Mouse (Mus musculus): ENCODE results near the gene Fam234b. TPM values are rescaled to one million over a fixed set of nuclear protein-coding genes. Genes with fewer than 3 reads are reported as not detected.

Fam234b gene
- polyA plus RNA-seq, 1 experiment from 2014 or later, result 8.0 TPM

- Histone ChIP-seq H3K9ac (no peak overlapping the region), H3K4me1 (peaks cover 29% of the 10 kb centered on the region), H3K4me3 (no peak overlapping the region), H3K9me3 (no peaks in the 10 kb centered on the region), H3K4me2 (peak overlapping the region; percentile 13; the same call in 1 of the 2 replicates), H3K27ac (replicated peaks) (no peak overlapping the region), H3K36me3 (0 out of 2 replicates have a peak, but pooled peaks cover 2% of the 10 kb centered on the region), H3K27me3 (replicated peaks) (no peaks in the 10 kb centered on the region)
- no peak for ATAC-seq (ENCODE audit: extremely low read depth, insufficient number of reproducible peaks, low FRiP score, low TSS enrichment)
- WGBS, result 63% methylated on average over 3 of the region's 3 CpGs
Observed at GRCm38 (mm10) chr6:135165191-135165590, 32.6 kb upstream of the Fam234b start.

DNA sequence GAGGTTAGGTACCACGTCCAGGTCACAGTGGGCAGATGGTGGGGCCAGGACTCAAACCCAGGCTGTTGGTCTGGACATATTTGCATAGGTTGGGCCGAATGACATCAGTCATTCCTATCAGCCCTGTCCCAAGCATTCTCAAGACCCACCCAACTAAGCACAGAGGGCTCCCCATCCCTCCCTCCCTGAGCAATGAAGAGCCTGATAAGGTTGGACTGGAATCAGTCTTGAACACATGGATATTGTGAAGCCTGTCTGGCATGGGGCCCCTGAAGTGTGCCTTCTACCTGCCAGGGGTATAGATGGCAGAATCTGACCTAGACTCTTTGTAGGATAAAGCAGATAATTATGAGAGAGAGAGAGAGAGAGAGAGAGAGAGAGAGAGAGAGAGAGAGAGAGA, 32.1 kb upstream of the Fam234b start:
- H3K27ac ChIP-seq (replicated peaks), result no peak overlapping the region
- 0 out of 2 replicates have a peak, but pooled peaks cover 2% of the 10 kb centered on the region for H3K36me3 ChIP-seq
- H3K9ac ChIP-seq, result no peak overlapping the region
- H3K9me3 ChIP-seq, result no peaks in the 10 kb centered on the region
- H3K27me3 ChIP-seq (replicated peaks), result no peaks in the 10 kb centered on the region
- H3K4me3 ChIP-seq, result no peak overlapping the region
- ATAC-seq (ENCODE audit: extremely low read depth, insufficient number of reproducible peaks, low FRiP score, low TSS enrichment), result no peak
- peak overlapping the region; percentile 13; the same call in 1 of the 2 replicates for H3K4me2 ChIP-seq
- 59% methylated on average over 2 of the region's 2 CpGs for WGBS
- H3K4me1 ChIP-seq, result peaks cover 29% of the 10 kb centered on the region

DNA sequence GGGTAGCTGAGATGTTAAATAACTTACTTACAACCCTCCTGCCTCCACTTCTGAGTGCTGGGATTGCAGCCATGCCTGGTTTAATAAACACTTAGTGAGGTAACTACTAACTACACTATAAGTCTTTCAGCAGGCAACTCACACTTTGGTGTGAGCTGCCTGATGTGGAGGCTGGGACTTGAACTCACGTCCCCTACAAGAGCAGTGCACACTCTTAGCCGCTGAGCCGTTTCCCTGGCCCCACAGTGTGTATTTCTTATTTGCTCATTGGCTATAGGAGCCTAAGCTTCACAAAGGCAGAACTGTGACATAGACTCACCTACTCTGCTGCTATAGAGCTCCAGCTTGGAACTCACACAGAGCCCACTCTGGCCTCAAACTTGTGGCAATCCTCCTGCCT, 31.5 kb upstream of the Fam234b start:
- peaks cover 29% of the 10 kb centered on the region for H3K4me1 ChIP-seq
- H3K27me3 ChIP-seq (replicated peaks), result no peaks in the 10 kb centered on the region
- H3K9ac ChIP-seq, result no peak overlapping the region
- H3K36me3 ChIP-seq, result 0 out of 2 replicates have a peak, but pooled peaks cover 2% of the 10 kb centered on the region
- 88% methylated on average over 3 of the region's 3 CpGs for WGBS
- H3K4me2 ChIP-seq, result peak overlapping the region; percentile 71
- no peak overlapping the region for H3K27ac ChIP-seq (replicated peaks)
- no peaks in the 10 kb centered on the region for H3K9me3 ChIP-seq
- no peak overlapping the region for H3K4me3 ChIP-seq
- no peak for ATAC-seq (ENCODE audit: extremely low read depth, insufficient number of reproducible peaks, low FRiP score, low TSS enrichment)

DNA sequence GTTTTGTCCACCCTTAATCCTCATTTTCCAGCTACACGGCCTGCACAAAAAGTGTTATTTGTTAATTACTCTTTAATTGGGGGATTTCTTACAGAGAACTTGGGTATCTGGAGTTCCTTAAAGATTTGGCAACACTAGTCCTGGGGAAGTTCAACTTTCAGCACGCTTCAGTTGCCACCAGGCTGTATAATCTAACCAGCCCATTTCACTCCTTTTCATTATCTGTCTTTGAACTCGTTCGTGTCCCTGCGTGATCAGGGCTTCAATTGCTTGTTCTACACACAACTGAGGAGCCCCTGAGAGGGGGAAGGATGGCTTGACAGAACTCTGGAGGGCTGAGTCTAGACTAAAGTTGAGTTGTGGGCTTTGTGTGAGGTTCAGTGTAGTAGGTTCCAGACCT, 31.1 kb upstream of the Fam234b start:
- H3K4me2 ChIP-seq, result peak overlapping the region; percentile 71
- peak overlapping the region; percentile 81; the same call in 1 of the 2 replicates for H3K9ac ChIP-seq
- peak overlapping the region; percentile 62 for H3K4me3 ChIP-seq
- 52% methylated on average over 5 of the region's 5 CpGs for WGBS
- peaks cover 29% of the 10 kb centered on the region for H3K4me1 ChIP-seq
- no peaks in the 10 kb centered on the region for H3K9me3 ChIP-seq
- no peak for ATAC-seq (ENCODE audit: extremely low read depth, insufficient number of reproducible peaks, low FRiP score, low TSS enrichment)
- no peak overlapping the region for H3K27ac ChIP-seq (replicated peaks)
- H3K27me3 ChIP-seq (replicated peaks), result no peaks in the 10 kb centered on the region
- H3K36me3 ChIP-seq, result 0 out of 2 replicates have a peak, but pooled peaks cover 2% of the 10 kb centered on the region

- Histone ChIP-seq H3K4me2 (peak overlapping the region; percentile 71), H3K4me3 (peak overlapping the region; percentile 62), H3K9me3 (no peaks in the 10 kb centered on the region), H3K27me3 (replicated peaks) (no peaks in the 10 kb centered on the region), H3K9ac (peak overlapping the region; percentile 81), H3K4me1 (peaks cover 27% of the 10 kb centered on the region), H3K27ac (replicated peaks) (peak overlapping the region; percentile 80), H3K36me3 (0 out of 2 replicates have a peak, but pooled peaks cover 2% of the 10 kb centered on the region)
- 3% methylated on average over 46 of the region's 46 CpGs for WGBS
- peak; percentile 94 for ATAC-seq (ENCODE audit: extremely low read depth, insufficient number of reproducible peaks, low FRiP score, low TSS enrichment)
Observed at GRCm38 (mm10) chr6:135167380-135168311, 30.1 kb upstream of the Fam234b start.

DNA sequence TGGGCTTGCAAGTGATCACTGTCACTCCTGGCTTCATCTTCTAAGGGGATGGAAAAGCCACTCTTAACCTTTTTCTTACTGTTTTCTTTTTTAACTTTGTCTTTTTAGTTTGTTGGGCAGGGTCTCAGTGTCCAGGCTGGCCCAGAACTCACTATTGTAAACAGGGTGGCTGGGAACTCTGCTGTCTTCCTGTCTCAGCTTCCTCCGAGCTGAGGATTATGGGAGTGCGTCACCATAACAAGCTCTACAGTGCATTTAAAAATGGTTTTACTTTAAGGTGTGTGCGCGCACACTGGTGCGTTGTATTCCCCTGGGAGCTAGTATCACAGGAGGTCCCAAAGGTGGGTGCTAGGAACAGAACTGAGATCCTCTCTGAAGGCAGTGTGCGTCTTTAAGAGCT, 29.3 kb upstream of the Fam234b start:
- no peaks in the 10 kb centered on the region for H3K27me3 ChIP-seq (replicated peaks)
- H3K27ac ChIP-seq (replicated peaks), result 0 out of 2 replicates have a peak overlapping the region, but pooled peaks have one; percentile 80
- peak overlapping the region; percentile 62 for H3K4me3 ChIP-seq
- peak overlapping the region; percentile 71 for H3K4me2 ChIP-seq
- peak overlapping the region; percentile 81 for H3K9ac ChIP-seq
- ATAC-seq (ENCODE audit: extremely low read depth, insufficient number of reproducible peaks, low FRiP score, low TSS enrichment), result no peak
- peaks cover 19% of the 10 kb centered on the region for H3K4me1 ChIP-seq
- 77% methylated on average over 6 of the region's 6 CpGs for WGBS
- peaks cover 3% of the 10 kb centered on the region; the same call in 1 of the 2 replicates for H3K9me3 ChIP-seq
- H3K36me3 ChIP-seq, result 0 out of 2 replicates have a peak, but pooled peaks cover 2% of the 10 kb centered on the region

DNA sequence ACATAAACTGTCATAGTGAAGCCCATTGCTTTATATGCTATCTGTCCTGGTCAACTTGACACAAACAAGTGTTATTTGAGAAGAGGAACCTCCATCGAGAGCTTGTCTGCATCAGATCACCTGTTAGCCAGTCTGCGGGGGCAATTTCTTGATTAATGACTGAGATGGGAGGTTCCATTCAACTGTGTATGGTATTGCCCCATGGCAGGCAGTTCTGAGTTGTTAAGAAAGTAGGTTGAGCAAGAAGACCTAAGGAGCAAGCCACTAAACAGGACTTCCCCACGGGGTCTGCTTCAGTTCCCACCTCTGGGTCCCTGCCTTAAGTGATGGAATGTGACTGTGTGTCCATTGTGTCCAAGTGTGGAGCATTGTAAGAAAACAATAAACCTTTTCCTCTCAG, 28.5 kb upstream of the Fam234b start:
- H3K9ac ChIP-seq, result no peak overlapping the region
- peaks cover 13% of the 10 kb centered on the region for H3K4me1 ChIP-seq
- H3K9me3 ChIP-seq, result peaks cover 4% of the 10 kb centered on the region; the same call in 1 of the 2 replicates
- no peak overlapping the region for H3K4me3 ChIP-seq
- no peaks in the 10 kb centered on the region for H3K36me3 ChIP-seq
- ATAC-seq (ENCODE audit: extremely low read depth, insufficient number of reproducible peaks, low FRiP score, low TSS enrichment), result no peak
- no peak overlapping the region for H3K27ac ChIP-seq (replicated peaks)
- WGBS, result 82% methylated on average over 3 of the region's 3 CpGs
- H3K27me3 ChIP-seq (replicated peaks), result no peaks in the 10 kb centered on the region
- no peak overlapping the region for H3K4me2 ChIP-seq

GRCm38 (mm10) chr6:135171736-135172135, 26.0 kb upstream of the Fam234b start:
- H3K36me3 ChIP-seq, result no peaks in the 10 kb centered on the region
- no peak overlapping the region for H3K4me3 ChIP-seq
- peaks cover 4% of the 10 kb centered on the region; the same call in 1 of the 2 replicates for H3K9me3 ChIP-seq
- peaks cover 11% of the 10 kb centered on the region for H3K4me1 ChIP-seq
- no peak overlapping the region for H3K9ac ChIP-seq
- H3K4me2 ChIP-seq, result no peak overlapping the region
- no peak overlapping the region for H3K27ac ChIP-seq (replicated peaks)
- WGBS, result 61% methylated on average over 14 of the region's 14 CpGs
- no peak for ATAC-seq (ENCODE audit: extremely low read depth, insufficient number of reproducible peaks, low FRiP score, low TSS enrichment)
- H3K27me3 ChIP-seq (replicated peaks), result no peaks in the 10 kb centered on the region

GRCm38 (mm10) chr6:135175014-135175413, 22.8 kb upstream of the Fam234b start:
- no peak for ATAC-seq (ENCODE audit: extremely low read depth, insufficient number of reproducible peaks, low FRiP score, low TSS enrichment)
- Histone ChIP-seq H3K27ac (replicated peaks) (no peak overlapping the region), H3K4me3 (no peak overlapping the region), H3K36me3 (no peaks in the 10 kb centered on the region), H3K4me2 (no peak overlapping the region), H3K9ac (no peak overlapping the region), H3K9me3 (peaks cover 4% of the 10 kb centered on the region; the same call in 1 of the 2 replicates), H3K4me1 (no peaks in the 10 kb centered on the region), H3K27me3 (replicated peaks) (peaks cover 4% of the 10 kb centered on the region; the same call in 1 of the 2 replicates)
- WGBS, result 74% methylated on average over 1 of the region's 1 CpGs

GRCm38 (mm10) chr6:135177271-135177670, 20.5 kb upstream of the Fam234b start:
- no peak overlapping the region for H3K27ac ChIP-seq (replicated peaks)
- no peak overlapping the region for H3K4me3 ChIP-seq
- no peaks in the 10 kb centered on the region for H3K4me1 ChIP-seq
- ATAC-seq (ENCODE audit: extremely low read depth, insufficient number of reproducible peaks, low FRiP score, low TSS enrichment), result no peak
- peaks cover 22% of the 10 kb centered on the region; the same call in 1 of the 2 replicates for H3K27me3 ChIP-seq (replicated peaks)
- no peak overlapping the region for H3K4me2 ChIP-seq
- H3K36me3 ChIP-seq, result no peaks in the 10 kb centered on the region
- H3K9me3 ChIP-seq, result peaks cover 4% of the 10 kb centered on the region; the same call in 1 of the 2 replicates
- H3K9ac ChIP-seq, result no peak overlapping the region

DNA sequence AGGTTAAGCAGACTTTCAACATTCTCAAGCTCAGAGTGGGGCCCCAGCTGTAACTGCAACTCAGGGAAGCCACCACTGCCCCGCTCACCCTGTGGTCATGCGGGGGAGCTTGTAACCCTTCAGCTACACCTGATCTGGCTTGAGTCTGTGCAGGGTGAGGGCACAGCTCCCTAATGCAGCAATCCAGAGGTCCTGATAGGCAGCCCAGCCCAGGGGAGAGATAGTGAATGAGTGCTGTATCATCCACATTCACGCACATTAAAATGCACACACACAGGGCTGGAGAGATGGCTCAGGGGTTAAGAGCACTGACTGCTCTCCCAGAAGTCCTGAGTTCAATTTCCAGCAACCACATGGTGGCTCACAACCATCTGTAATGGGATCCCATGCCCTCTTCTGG, 19.2 kb upstream of the Fam234b start:
- ATAC-seq (ENCODE audit: extremely low read depth, insufficient number of reproducible peaks, low FRiP score, low TSS enrichment), result no peak
- 31% methylated on average over 3 of the region's 3 CpGs for WGBS
- Histone ChIP-seq H3K9me3 (no peaks in the 10 kb centered on the region), H3K27ac (replicated peaks) (no peak overlapping the region), H3K36me3 (no peaks in the 10 kb centered on the region), H3K4me1 (no peaks in the 10 kb centered on the region), H3K27me3 (replicated peaks) (peaks cover 22% of the 10 kb centered on the region; the same call in 1 of the 2 replicates), H3K9ac (no peak overlapping the region), H3K4me3 (no peak overlapping the region), H3K4me2 (no peak overlapping the region)
